In genomic region chr11:102026694-102027360, GRCm38 (mm10) we compare ENCODE assay signal across 9 mouse cellular contexts. TPM values are rescaled to one million over a fixed set of nuclear protein-coding genes. Genes with fewer than 3 reads are reported as not detected.
A peak's percentile ranks its signal among the peaks of the same experiment; 100 is the strongest.
DNase-seq lines count a peak whose midpoint lies in the region; ATAC-seq lines count a peak whose summit lies in the region.
"Had no signal": no experiment of that assay in that cellular context is flagged by ENCODE, and none has a peak within 500 bp of the region (broad histone marks: within the 10 kb centered on the region; RNA-seq: fewer than 3 reads in every experiment).

No protein-coding gene starts in this region.

- under 1% methylated on average over 51 of the region's 73 CpGs for WGBS in hindbrain, embryonic 16.5 days

- H3K27me3 ChIP-seq in hindbrain, embryonic 16.5 days (replicated peaks; ENCODE audit: control insufficient read depth, insufficient read depth, low read length), result no peaks in the 10 kb centered on the region

- peak overlapping the region; percentile 76 for H3K4me2 ChIP-seq in hindbrain, embryonic 16.5 days (ENCODE audit: low read length)

- DNase-seq in adrenal gland, adult 2 months, result peak; percentile 87
- DNase-seq in cerebellum, postnatal 36 days, result peak; percentile 86 to 88
- peak; percentile 77 for DNase-seq in gastrocnemius, postnatal 10 days
- peak; percentile 49 to 81 for DNase-seq in left cerebral cortex, postnatal 10 days (ENCODE audit: extremely low spot score in 1 of 2, low spot score in 2 of 2)
- DNase-seq in right cerebral cortex, postnatal 36 days (ENCODE audit: low spot score in 2 of 2), result peak; percentile 47 to 53
- no peak for DNase-seq in spleen, postnatal 36 days (ENCODE audit: low spot score in 2 of 2)

- intact Hi-C loops in left cerebral cortex, postnatal 10 days (cut with DNase I), result no loop called here

- peak; percentile 87 for ATAC-seq in hindbrain, embryonic 16.5 days
- peak; percentile 37; the same call in 1 of the 2 replicates for ATAC-seq in megakaryocyte progenitor cell, adult 5-6 weeks (replicated peaks; ENCODE audit: poor library complexity)

- no peaks in the 10 kb centered on the region for H3K36me3 ChIP-seq in hindbrain, embryonic 16.5 days (ENCODE audit: control insufficient read depth, insufficient read depth, low read length)

- H3K4me3 ChIP-seq in hindbrain, embryonic 16.5 days (ENCODE audit: low read length), result peak overlapping the region; percentile 56

- peaks cover 27% of the 10 kb centered on the region for H3K4me1 ChIP-seq in hindbrain, embryonic 16.5 days (ENCODE audit: control insufficient read depth, insufficient read depth, low read depth, low read length)

- H3K27ac ChIP-seq in hindbrain, embryonic 16.5 days (ENCODE audit: low read depth, low read length), result peak overlapping the region; percentile 85

- H3K9me3 ChIP-seq in hindbrain, embryonic 16.5 days (ENCODE audit: control insufficient read depth, low read length), result no peaks in the 10 kb centered on the region

- H3K9ac ChIP-seq in hindbrain, embryonic 16.5 days (ENCODE audit: low read depth, low read length), result peak overlapping the region; percentile 72

RNA-seq across cellular contexts. Expression of gene Mpp3, which starts 1.4 kb away (rescaled TPM):
- 10 to 100 TPM in 1 of 2 experiments, 1 to 10 TPM in 1; 7.8 to 13.5 TPM for total RNA-seq in adrenal gland, adult 2 months (2021)
- 12.1 and 16.9 TPM in 2 replicates for polyA plus RNA-seq in adrenal gland, adult 2 months (2012; rRNA removed)
- total RNA-seq in gastrocnemius, postnatal 10 days (2021), result 10 to 100 TPM; 76.8 to 83.7 TPM
- polyA plus RNA-seq in hindbrain, embryonic 16.5 days (2015; fragmentation: Nextera tagmentation; extraction: Ambion mirVana), result 59.3 and 62.7 TPM in 2 replicates
- total RNA-seq in left cerebral cortex, postnatal 10 days (2021), result 10 to 100 TPM; 34.1 to 36.3 TPM
- not detected in 2 replicates for total RNA-seq in megakaryocyte progenitor cell, adult 5-6 weeks (2015)
- not detected in 2 replicates for total RNA-seq in megakaryocyte progenitor cell, adult 5-6 weeks (2017)

RNA-seq across cellular contexts. Expression of gene Cd300lg, which starts 14.5 kb away (rescaled TPM):
- total RNA-seq in adrenal gland, adult 2 months (2021), result 10 to 100 TPM; 28.1 to 58.7 TPM
- 44.3 and 60.6 TPM in 2 replicates for polyA plus RNA-seq in adrenal gland, adult 2 months (2012; rRNA removed)
- 10 to 100 TPM; 18.0 to 20.4 TPM for total RNA-seq in gastrocnemius, postnatal 10 days (2021)
- polyA plus RNA-seq in hindbrain, embryonic 16.5 days (2015; fragmentation: Nextera tagmentation; extraction: Ambion mirVana), result 0.40 and 0.54 TPM in 2 replicates
- total RNA-seq in left cerebral cortex, postnatal 10 days (2021), result not detected
- total RNA-seq in megakaryocyte progenitor cell, adult 5-6 weeks (2015), result 0.66 and 1.3 TPM in 2 replicates
- total RNA-seq in megakaryocyte progenitor cell, adult 5-6 weeks (2017), result 0.71 and 1.1 TPM in 2 replicates
- total RNA-seq: layer of hippocampus, adult 8-10 months had no signal

RNA-seq across cellular contexts. Expression of gene Dusp3, which starts 40.0 kb away (rescaled TPM):
- total RNA-seq in adrenal gland, adult 2 months (2021), result 100 to 1,000 TPM in 1 of 2 experiments, 10 to 100 TPM in 1; 89.8 to 151 TPM
- polyA plus RNA-seq in adrenal gland, adult 2 months (2012; rRNA removed), result 189 and 210 TPM in 2 replicates
- 100 to 1,000 TPM; 122 to 136 TPM for total RNA-seq in gastrocnemius, postnatal 10 days (2021)
- 32.1 and 33.4 TPM in 2 replicates for polyA plus RNA-seq in hindbrain, embryonic 16.5 days (2015; fragmentation: Nextera tagmentation; extraction: Ambion mirVana)
- total RNA-seq in left cerebral cortex, postnatal 10 days (2021), result 100 to 1,000 TPM; 138 to 142 TPM
- 3.4 and 4.7 TPM in 2 replicates for total RNA-seq in megakaryocyte progenitor cell, adult 5-6 weeks (2015)
- total RNA-seq in megakaryocyte progenitor cell, adult 5-6 weeks (2017), result 1.4 and 4.1 TPM in 2 replicates

RNA-seq across cellular contexts. Expression of gene Cfap97d1, which starts 42.7 kb away (rescaled TPM):
- total RNA-seq in adrenal gland, adult 2 months (2021), result not detected
- polyA plus RNA-seq in adrenal gland, adult 2 months (2012; rRNA removed), result not detected in 2 replicates
- total RNA-seq in gastrocnemius, postnatal 10 days (2021), result not detected
- polyA plus RNA-seq in hindbrain, embryonic 16.5 days (2015; fragmentation: Nextera tagmentation; extraction: Ambion mirVana), result not detected in 2 replicates
- not detected for total RNA-seq in left cerebral cortex, postnatal 10 days (2021)
- total RNA-seq in megakaryocyte progenitor cell, adult 5-6 weeks (2015), result not detected in 2 replicates
- not detected in 2 replicates for total RNA-seq in megakaryocyte progenitor cell, adult 5-6 weeks (2017)
- total RNA-seq: layer of hippocampus, adult 8-10 months had no signal

Comparison
In these comparisons a context has a peak if more than half of its experiments do, and no peak if none do; other contexts are left out.
1. DNase-seq: peak in adrenal gland, adult 2 months (single experiment), cerebellum, postnatal 36 days (2 of 2), gastrocnemius, postnatal 10 days (single experiment), left cerebral cortex, postnatal 10 days (2 of 2) and right cerebral cortex, postnatal 36 days (2 of 2); none in spleen, postnatal 36 days (0 of 2).
2. RNA of gene Mpp3, which starts 1.4 kb away (total RNA-seq): 76.8 to 83.7 TPM in gastrocnemius, postnatal 10 days, 34.1 to 36.3 TPM in left cerebral cortex, postnatal 10 days and 7.8 to 13.5 TPM in adrenal gland, adult 2 months; not detected in megakaryocyte progenitor cell, adult 5-6 weeks; every median in the first group is over 4 times any median in the second.
3. RNA of gene Cd300lg, which starts 14.5 kb away (total RNA-seq): 28.1 to 58.7 TPM in adrenal gland, adult 2 months and 18.0 to 20.4 TPM in gastrocnemius, postnatal 10 days; 0.66 to 1.3 TPM in megakaryocyte progenitor cell, adult 5-6 weeks and not detected in left cerebral cortex, postnatal 10 days; every median in the first group is over 4 times any median in the second.
4. RNA of gene Dusp3, which starts 40.0 kb away (total RNA-seq): 89.8 to 151 TPM in adrenal gland, adult 2 months, 138 to 142 TPM in left cerebral cortex, postnatal 10 days and 122 to 136 TPM in gastrocnemius, postnatal 10 days; 1.4 to 4.7 TPM in megakaryocyte progenitor cell, adult 5-6 weeks; every median in the first group is over 10 times any median in the second.